Mouse (Mus musculus): ENCODE measurements around the gene Eif2a.
A peak's percentile ranks its signal among the peaks of the same experiment; 100 is the strongest.

Gene Eif2a

DNA sequence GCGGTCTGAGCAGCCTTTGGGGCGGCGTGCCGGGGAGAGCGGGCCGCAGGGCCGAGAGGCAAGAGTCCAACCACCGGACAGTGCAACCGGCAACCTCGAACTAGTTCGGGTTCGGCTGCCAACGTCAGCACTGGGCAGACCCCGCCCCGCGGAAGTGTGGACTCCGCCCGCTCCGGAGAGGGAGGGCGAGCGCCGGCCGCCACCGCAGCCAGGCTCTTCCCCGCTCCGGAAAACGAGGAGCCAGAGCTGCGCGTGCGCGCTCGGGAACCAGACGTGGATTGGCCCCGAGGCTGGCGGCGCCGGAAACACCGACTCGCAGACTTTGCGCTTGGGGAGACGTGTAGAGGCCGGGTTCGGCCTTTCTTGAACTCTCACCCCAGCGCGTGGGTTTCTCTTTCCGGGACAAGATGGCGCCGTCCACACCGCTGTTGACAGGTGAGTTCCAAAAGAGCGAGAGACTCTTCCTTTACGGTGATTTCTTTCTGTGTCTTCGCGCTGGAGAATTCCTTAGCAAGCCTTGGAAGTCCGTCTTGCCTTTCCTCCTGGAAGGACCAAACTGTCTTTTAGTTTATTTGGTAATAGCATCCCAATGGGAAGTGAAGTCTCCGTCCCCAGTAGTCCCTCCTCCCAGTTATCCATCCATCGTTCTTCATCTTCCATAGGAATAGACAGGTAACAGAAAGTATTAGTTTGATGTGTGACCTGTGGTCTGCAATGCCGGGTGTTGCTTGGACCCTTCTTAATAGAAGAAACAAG is at the start of gene Eif2a, which contains the start of gene Serp1:
Gene Eif2a (plus strand): TSS at position 170 of the 756 bp plus-strand sequence.
Gene Serp1 (minus strand): TSS at position 241 of the 756 bp plus-strand sequence.
- peak; percentile 99 for DNase-seq (ENCODE audit: low spot score)

DNA sequence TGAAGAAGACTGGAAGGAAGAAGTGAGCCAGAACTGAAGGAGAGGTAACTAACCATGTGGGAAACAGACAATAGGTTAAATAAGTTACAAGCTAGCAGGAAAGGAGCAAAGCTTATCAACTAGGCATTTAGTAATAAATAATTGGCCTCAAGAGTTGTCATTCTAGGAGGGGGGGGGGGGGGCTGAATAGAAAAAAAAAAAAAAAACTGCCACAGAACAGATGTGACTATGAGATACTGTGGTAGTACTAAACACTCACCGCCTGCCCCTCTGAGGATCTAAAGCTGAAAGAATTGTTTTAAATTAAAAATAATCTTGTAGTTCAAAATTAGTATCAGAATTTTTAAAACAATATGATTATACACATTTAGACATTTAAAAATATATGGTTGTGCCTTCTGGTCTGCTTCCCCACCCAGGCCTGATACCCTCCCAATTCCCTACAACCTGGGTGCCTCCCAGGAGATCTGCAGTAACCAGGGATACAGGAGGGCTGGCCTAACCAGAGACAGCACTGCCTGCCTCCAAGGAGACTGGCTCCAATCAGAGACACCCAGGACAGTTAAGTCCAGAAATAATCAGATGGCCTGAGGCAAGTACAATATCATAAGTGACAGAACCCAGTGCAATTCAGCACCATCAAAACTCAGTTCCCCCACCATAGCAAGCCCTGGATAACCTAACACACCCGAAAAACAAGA is 46.7 kb upstream of the Eif2a start:
- no peak for DNase-seq (ENCODE audit: low spot score)

DNA sequence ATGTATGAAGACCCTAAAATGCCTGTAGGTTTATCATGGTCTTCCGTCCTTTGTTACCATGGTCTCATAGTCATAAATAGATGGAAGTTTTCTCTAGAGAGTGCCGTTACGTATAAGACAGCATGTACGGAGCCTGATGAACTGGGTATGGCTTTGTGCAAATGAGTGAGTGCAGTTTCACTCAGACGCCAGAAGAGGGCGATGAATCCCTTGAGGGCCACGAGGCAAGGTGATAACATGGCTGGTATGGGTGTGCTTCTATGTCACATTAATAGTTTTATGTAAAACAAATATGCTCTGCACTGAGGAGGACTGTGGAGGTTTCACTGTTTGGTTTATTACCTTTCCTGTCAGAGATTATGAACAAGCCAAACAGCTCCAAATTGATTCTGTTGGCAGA is 39.7 kb upstream of the Eif2a start:
- no peak for DNase-seq (ENCODE audit: low spot score)

DNA sequence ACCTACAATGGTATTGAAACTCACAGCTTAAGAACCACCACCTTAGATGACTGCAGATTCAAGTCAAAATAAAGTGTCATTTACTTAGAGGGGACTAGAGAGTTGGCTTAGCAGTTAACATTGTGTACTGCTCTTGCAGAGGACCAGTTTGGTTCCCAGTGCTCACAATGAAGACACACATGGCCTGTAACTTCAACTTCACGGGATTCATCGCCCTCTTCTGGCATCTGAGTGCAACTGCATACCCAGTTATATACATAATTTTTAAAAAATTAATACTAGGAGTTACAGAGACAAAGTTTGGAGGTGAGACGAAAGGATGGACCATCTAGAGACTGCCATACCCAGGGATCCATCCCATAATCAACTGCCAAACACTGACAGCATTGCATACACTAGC is 38.5 kb upstream of the Eif2a start:
- DNase-seq (ENCODE audit: low spot score): no peak

DNA sequence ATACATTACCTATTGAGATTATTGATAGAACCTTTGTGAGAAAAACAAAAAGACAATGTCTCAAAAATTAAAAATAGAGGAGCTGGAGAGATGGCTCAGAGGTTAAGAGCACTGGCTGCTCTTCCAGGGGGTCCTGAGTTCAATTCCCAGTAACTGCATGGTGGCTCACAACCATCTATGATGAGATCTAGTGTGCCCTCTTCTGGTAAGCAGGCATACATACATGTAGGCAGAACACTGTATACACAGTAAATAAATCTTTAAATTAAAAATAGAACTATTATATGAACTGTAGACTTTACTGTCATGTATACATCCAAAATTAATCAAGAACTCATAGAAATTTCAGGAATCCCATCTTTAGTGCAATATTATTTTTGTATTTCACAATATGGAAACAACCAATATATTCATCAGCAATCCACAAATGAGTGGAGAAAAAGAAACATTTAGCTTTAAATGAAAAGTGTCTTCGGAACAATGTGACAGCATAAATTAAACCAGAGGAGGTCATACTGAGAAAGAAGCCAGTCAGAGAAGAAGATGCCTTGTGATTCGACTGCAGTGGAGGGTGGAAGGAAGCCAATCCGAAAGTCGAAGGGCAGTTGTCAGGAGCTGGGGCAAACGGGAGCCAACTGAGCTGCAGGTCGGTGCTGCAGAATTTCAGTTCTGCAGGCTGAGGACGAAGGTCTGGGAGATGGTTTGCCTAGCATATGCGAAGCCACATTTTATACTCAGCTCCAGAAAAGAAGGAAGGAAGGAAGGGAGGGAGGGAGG is 37.4 kb upstream of the Eif2a start:
- no peak for DNase-seq (ENCODE audit: low spot score)

DNA sequence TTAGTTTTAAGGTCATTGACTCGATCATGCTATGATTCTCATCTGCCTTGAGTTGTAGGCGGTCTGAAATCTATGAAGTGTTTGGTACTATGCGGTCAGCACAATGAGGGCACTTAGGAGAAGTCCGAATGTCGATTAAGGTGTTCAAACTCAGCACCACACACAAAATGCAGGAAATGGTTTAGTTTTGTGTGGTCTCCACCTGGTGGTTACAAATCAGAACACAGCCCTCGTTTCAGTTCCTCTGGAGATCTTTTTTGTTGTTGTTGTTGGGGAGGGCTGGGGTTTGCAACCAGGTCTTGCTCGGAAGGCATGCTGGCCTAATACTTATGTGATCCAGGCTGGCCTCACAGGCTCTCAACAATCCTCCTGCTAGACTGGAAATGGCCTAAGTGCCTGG is 34.8 kb upstream of the Eif2a start:
- DNase-seq (ENCODE audit: low spot score): peak; percentile 31

DNA sequence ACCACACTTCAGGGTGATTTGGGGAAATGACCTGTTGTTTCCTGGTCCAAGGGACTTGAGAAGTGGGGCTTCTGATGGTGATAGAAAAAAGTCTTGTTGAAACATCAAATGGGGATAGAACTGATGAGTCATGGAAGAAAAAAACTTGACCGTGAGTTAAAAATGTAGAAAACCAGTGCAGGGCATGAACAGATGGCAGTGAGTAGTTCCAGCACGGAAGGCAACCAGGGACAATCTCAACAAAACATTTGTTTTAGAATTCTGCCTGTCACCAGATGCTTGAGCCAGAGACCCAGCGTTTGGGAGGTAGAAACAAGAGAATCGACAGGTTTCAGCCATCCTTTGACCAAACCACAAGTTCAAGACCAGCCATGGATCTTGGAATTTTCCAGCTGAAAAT is 32.0 kb upstream of the Eif2a start:
- no peak for DNase-seq (ENCODE audit: low spot score)

DNA sequence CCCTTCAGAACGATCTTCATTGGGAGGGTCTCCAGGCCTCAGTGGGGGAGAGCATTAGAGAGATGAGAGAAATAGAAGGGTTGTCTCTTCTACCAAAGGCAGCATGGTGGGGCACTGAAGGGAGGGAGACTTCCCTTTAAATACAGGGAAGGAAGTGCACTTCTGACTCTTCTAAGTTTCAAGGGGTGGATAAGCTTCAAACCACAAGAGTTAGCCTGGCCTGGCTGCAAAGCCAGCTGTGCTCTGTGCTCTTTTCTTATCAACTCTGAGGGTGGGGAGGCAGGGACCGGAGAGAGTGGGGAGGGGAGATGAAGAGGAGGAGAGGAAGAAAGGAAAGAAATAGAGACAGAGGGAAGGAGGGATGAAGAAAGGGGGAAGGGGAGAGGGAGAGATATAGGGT is 23.7 kb upstream of the Eif2a start:
- DNase-seq (ENCODE audit: low spot score): no peak

DNA sequence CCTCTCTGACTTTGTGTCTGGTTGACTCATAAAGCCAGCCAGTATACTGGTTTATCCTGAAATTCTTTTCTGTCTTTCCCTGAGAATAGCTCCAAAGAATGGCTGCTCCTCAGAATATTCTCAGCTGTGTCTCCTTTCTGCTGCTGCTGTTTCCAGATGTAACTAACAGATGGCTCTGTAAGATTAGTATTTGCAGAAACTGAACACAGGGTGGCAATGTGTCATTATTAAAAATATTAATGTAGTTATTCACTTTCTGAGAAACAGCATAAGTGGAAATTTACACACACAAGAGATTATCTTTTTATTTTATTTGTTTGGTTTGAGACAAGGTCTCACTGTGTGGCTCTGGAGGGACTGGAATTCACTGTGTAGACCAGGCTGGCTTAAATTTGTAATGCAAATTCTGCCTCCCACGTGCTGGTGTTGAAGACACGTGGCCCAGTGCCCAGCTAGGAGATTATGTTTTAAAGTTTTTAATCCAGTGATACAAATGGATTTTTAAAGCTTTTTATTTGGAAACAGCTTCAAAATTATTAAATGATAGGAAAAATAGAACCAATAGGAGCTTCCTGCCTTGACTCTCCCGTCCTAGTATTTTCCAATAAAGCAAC is 21.8 kb upstream of the Eif2a start:
- DNase-seq (ENCODE audit: low spot score): no peak

DNA sequence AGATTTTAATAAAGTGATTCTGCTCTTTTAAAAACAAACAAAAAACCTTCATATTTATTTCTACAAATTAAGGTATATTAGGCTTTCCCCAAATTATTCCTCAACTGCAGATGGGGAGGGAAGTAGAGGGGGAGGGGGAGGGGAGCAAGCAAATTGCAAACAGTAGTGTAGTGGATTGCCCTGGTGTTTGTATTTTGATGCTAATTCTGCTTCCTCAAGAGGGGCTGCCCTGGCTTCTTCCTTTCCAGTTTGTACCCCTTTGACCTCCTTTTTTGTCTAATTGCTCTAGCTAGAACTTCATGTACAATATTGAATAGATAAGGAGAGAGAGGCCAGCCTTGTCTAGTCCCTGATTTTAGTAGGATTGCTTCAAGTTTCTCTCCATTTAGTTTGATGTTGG is 20.9 kb upstream of the Eif2a start:
- DNase-seq (ENCODE audit: low spot score): no peak

DNA sequence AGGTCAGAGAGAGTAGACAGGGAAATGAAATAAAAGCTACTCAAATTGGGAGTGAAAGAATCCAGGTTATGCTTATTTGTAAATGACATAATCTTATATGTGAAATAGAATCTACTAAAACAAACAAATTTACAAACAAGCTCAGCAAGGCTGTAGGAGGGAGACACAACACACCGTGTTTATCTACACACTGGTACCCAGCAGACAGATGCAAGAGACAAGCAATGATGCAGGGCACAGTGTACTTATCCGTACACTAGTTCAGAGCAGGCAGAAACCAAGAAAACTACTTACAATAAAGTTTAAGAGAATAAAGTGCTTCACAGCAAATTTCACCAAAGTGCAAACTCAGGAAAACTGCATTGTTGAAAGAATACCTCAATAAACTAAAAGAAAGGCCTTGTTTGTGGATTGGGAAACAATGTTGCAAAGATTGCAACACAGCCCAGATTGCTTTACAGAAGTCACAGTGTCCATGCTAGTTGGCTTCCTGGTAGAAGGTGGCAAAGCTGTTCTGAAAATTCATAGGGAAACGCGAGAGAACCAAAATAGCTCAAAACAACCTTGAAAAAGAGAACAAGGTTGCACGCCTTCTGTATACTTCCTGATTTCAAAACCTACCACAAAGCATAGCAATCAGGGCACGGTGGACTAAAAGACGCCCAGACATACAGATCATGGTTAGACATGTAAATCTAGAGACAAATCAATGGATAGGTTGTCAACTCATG is 17.4 kb upstream of the Eif2a start:
- DNase-seq (ENCODE audit: low spot score): no peak

DNA sequence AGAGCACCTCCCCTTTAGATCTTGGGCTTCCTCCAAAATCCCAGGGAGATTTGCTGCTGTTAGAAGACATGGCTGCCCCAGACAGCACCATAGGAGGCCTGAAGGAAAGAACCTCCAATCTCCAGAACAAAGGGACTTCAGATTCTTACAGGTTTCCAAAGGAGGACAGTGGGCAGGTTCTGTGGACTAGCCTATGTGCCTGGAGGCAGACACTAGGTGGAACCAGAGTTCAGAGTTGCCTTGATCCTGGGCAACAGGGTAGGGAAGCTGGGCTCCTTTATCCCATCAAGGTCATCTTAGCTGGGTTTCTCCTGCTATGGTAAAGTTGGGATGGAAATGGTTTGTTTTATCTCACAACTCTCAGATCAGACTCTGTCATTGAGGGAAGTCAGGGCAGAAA is 14.0 kb upstream of the Eif2a start:
- no peak for DNase-seq (ENCODE audit: low spot score)

DNA sequence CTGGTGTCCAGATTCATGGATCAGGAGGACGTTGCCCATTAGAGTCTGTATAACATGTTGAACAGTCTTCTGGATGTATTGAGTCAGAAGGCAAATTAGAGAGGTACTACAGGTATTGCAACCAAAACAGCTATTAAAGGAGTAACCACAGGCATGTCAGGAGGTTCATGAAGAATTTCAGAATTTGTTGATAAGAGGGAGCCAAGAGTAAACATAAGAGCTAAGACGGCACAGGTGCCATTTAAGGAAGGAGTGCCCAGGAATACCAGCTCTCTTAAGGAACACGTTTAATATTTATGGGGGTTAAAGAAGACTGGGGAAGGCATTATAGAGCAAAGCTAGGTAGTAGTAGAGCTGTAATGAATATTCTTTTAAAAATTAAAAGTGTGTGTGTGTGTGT is 12.9 kb upstream of the Eif2a start:
- DNase-seq (ENCODE audit: low spot score): no peak

DNA sequence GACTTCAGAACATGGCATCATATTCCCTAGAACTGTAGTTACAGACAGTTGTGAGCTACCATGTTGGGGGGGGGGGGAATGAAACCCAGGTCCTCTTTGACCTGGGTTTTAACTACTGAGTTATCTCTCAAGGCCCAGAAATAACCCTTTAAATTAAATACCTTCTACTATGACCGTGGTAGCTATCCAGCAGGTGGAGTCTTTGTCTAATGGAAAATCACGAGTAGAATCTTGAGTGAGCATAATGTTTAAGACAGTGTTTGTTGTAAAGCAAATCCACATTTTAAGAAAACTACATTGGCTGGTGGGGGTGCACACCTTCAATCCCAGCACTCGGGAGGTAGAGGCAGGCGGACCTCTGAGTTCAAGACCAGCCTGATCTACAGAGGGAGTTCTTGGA is 12.1 kb upstream of the Eif2a start:
- no peak for DNase-seq (ENCODE audit: low spot score)

DNA sequence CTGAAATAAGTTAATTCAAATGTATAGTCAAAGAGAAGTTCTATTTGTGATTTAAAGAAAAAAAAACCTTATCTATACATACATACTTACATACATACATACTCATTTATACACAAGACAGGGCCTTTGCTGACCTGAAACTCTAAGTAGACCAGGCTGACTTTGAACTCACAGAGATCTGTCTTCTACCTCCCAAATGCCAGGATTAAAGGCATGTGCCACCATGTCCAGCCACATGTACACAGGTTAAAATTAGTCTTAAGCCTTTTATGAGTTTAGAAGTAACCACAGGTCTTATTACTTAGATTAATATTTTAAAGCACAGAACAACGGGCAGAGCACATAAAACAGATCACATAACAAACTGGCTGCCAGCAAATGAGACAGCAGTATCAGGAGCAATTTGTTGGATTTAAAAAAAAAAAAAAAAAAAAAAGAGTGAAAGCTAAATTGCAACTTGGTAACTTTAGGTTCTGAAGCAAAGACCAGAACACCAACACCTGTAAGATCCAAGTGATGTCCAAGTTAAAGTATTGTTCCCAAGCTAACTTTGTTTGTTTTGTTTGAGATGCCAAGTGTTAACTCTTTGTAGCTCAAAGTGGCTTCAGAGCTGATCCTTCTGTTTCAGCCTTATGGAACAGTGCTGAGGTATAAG is 9.5 kb upstream of the Eif2a start:
- DNase-seq (ENCODE audit: low spot score): no peak

DNA sequence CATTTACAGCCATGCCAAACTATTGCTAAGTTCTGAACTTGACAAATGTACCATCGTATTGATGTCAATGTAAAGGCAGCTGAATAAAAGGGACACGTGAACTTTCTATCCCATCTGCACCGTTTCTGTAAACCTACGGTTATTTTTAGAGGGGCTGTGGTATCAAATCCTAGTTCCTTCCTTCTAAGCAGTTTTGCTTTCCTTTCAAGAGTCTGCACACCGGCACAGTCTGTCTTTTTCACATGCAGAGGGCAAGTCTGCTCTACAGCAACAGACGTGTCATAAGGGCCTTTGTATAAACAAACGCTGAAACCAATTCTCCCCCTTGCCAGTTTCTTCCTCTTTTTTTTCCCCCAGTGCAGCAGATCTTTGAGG is 9.0 kb upstream of the Eif2a start:
- DNase-seq (ENCODE audit: low spot score): no peak

DNA sequence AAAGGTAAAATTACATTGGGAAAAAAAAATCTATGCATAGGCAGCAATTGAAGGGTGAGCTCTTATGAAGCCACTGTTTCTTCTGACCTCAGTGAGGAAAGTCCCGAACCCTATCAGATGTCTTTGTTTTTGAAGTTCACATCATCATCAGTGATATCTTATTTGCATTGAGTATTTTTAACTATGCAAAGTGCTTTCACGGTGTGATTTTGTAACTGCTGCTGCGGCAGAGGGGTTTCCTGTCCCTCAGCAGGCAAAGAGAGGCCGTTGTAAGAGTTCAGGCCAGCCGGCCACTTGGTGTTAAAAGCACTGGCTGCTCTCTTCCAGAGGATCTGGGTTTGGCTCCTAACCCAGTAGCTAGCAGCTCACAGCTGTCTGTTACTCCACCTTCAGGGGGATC is 8.4 kb upstream of the Eif2a start:
- DNase-seq (ENCODE audit: low spot score): no peak

DNA sequence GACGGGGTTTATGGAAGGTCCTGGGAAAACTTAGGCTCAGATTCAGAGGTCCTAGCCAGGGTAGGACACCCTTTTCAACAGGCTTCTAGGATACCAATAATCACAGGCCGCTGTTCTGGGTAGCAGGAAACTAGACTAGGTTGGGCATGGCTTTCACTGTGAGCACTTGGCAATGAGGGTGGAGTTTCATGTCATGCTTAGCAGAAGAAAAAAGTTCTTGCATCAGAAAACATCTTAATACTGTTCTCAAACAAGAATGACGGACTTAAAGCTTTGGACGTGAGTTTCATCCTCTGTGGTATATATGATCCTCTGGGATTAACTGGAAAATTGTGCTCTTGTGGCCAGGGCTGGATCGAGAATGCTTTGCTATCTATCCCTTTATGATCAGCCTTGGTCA is 7.8 kb upstream of the Eif2a start:
- no peak for DNase-seq (ENCODE audit: low spot score)

DNA sequence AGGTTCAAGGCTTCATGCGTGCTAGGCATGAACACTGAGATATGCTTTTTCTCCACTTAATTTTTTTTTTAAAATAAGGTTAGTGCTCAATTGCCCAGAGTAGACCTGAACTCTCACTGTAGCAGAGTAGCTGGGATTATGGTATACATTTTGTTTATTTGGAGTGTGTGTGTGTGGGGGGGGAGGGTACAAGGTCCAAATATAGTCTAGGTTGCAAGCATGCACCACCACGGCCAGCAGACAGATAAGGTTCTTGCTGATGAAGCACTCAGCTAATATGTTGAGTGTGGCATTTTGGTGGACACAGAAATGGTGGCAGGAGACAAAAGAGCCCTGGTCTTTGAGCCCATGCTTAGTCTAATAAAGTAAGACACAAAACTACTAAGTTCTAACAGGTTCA is 6.7 kb upstream of the Eif2a start:
- no peak for DNase-seq (ENCODE audit: low spot score)

DNA sequence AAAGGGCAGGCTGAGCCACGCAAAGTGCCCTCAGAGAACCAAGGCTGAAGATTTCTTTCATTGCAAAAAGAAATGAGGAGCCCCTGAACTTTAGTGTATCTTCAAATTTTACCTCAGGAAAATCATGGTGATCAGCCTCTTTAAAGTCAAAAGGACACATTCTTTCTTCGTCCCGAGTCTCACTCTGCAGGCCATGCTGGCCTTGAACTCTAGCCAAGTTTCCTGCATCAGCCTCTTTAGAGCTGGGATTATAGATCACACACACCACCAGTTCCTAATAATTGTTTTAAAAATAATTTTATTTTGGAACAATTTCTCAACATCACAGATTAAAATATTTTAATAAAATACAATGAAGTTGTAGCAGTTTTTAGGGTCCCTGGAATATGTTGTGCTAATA is 6.1 kb upstream of the Eif2a start:
- DNase-seq (ENCODE audit: low spot score): no peak

DNA sequence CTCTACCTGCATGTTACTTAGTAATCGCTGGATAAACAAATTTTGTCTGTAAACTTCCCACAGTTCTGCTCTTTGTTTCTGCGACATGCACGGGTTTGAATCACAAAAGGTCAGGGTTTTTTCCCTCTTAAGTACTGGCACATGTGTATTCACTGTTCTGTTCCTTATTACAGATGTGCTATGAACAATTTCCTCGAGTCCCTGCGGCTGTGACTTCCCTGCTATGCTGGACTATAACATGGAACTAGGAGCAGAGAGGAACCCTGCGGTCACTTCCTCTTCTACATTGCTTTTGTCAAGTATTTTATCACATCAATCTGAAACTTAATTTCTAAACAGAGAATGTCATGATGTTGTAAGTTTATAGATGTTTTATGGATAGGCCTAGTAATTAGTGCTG is 5.3 kb upstream of the Eif2a start:
- no peak for DNase-seq (ENCODE audit: low spot score)

Data from urinary bladder, postnatal 14 days (tissue).